Mouse (Mus musculus) megakaryocyte-erythroid progenitor cell, adult 5-6 weeks (primary cell): ENCODE results near the gene Ifi35. TPM values are rescaled to one million over a fixed set of nuclear protein-coding genes. Genes with fewer than 3 reads are reported as not detected.
A peak's percentile ranks its signal among the peaks of the same experiment; 100 is the strongest.
"Not testable (repeated sequence)": the region's sequence is repeated elsewhere in the genome, so short reads cannot be mapped to it uniquely, and the experiment has no call there.

Source experiments
- ATAC-seq: replicated peaks from 2 replicates; pipeline ENCODE4 v1.8.0; 2016; ENCODE audit warnings: mild to moderate bottlenecking, inconsistent platforms; ENCODE audit not compliant: severe bottlenecking, poor library complexity, low FRiP score, low TSS enrichment
- total RNA-seq, 2 experiments: library from RNA; stranded (forward) in 1 of 2; stranded (reverse) in 1 of 2; fragments of 200-1000, 215-1000 nt in 1 of 2; fragments of >200 nt in 1 of 2; fragmentation: Nextera tagmentation in 1 of 2; gene quantifications; 2 replicates each; pipeline ENCODE4 v1.2.3; 2014 to 2017

Gene Ifi35
- total RNA-seq (2014; fragmentation: Nextera tagmentation) (35.5 and 44.1 TPM in 2 replicates), total RNA-seq (2017) (31.7 and 33.5 TPM in 2 replicates)

DNA sequence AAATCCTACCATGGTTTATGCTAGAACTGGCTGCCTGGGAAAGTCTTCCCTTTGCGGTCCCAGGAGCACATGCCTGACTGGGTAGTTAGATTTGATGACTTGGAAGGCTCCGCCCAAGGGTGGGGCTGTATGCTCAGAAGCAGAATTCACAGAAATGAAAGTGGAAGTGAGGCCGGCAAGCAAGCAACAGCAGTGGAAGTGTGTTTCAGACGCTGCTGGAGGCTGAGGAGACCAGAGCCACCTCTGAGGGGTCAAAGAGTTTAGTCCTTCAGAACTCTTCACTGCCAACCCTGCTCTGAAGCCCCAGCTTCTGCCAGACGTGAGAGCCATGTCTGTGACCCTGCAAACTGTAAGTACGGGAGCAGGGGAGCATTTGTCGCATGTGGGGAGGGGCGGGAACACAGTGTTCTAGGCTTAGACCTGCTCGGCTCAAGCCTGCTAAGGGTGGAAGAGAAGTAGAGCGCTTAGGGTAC is at the start of gene Ifi35:
Gene Ifi35 (plus strand): TSS at position 134 of the 473 bp plus-strand sequence.
- peak; percentile 85 for ATAC-seq

GRCm38 (mm10) chr11:101415306-101415705 is 32.9 kb upstream of the Ifi35 start:
- no peak for ATAC-seq

DNA sequence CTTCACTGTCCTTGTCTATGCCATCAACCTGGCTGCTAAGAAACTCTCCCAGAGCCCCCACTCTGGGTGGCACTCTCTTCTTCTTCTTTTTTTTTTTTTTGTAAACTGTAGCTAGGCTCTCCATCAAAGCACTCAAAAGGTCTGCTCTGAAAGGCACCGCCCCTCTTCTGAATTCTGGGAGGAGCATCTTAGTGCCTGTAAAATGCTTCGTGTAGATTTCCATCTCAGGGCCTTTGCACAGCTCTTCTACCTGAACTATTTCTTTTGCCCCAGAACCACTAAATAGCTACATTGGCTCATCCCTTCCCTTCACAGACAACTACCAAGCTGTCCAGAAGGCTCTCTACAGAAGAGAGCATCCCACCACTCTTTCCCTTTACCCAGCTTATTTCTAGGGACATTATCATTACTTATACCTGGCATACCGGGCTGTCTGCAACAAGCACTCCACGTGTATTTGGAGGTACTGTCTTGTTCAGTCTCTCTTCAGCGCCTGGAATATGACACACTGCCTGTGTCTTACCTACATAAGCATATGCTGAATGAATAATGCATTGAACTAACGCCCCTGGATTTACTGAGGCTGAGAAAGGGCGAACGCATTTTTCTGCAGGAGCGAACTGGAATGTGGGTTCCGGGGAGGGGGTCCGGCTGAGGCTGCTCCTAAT is 31.6 kb upstream of the Ifi35 start:
- peak; percentile 71 for ATAC-seq

- ATAC-seq = peak; percentile 46
These were observed 30.9 kb upstream of the Ifi35 start, which contains the start of gene Aarsd1 for GRCm38 (mm10) chr11:101417101-101417855. TSS of gene Aarsd1 (minus strand) at chr11:101417615.

GRCm38 (mm10) chr11:101418991-101419390 is 29.2 kb upstream of the Ifi35 start:
- ATAC-seq = no peak

- ATAC-seq = no peak
These were observed 28.6 kb upstream of the Ifi35 start for GRCm38 (mm10) chr11:101419610-101420009.

DNA sequence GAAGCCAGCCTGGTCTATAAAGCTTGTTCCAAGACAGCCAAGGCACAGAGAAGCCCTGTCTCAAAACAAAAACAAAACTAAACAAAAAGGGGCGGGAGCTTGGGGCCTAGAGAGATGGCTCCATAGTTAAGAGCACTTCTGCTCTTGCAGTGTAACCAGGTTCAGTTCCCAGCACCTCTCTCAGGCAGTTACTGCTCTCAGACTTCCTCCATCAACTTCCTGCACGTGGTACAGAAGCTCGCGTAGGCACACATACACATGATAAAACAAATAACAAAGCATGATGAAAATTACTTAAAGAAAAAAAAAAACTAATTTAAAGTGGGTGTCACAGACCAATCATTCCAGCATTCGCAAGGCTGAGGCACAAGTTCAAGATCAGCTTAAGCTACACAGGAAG is 28.1 kb upstream of the Ifi35 start:
- no peak for ATAC-seq

- 0 out of 2 replicates have a peak, but pooled peaks have one; percentile 24 for ATAC-seq
These were observed 23.9 kb upstream of the Ifi35 start, which contains the start of gene Gm27029 for GRCm38 (mm10) chr11:101424105-101424851. TSS of gene Gm27029 (minus strand) at chr11:101424796.

GRCm38 (mm10) chr11:101424925-101425813 is 23.0 kb upstream of the Ifi35 start, which contains the start of the genes Rundc1 and Ptges3l:
TSS of gene Rundc1 (plus strand) at chr11:101425085.
TSS of gene Ptges3l (minus strand) at chr11:101425333.
- ATAC-seq = peak; percentile 91

- no peak for ATAC-seq
These were observed 22.0 kb upstream of the Ifi35 start for GRCm38 (mm10) chr11:101426165-101426564.

GRCm38 (mm10) chr11:101431327-101431726 is 16.9 kb upstream of the Ifi35 start:
- ATAC-seq = no peak

GRCm38 (mm10) chr11:101433396-101433795 is 14.8 kb upstream of the Ifi35 start:
- no peak for ATAC-seq

DNA sequence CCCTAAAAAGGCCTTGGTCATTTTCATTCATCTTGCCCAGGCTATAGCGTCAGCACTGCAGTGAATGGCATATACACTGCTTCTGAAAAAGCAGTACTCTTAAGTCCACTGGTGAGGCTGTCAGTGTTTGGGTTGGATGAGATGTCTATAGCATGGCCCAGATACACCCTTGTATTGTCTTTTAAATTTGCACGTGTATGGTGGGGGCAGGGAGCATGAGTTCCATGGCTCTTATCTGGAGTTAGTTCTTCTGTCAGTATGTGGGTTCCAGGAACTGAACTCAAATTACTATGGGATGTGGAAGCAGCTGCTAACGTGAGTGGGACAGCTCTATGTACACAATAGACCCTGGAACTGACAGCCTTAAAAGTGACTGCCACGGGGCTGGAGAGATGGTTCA is 12.4 kb upstream of the Ifi35 start:
- ATAC-seq = no peak

- ATAC-seq = no peak
These were observed 11.3 kb upstream of the Ifi35 start for GRCm38 (mm10) chr11:101436916-101437315.

DNA sequence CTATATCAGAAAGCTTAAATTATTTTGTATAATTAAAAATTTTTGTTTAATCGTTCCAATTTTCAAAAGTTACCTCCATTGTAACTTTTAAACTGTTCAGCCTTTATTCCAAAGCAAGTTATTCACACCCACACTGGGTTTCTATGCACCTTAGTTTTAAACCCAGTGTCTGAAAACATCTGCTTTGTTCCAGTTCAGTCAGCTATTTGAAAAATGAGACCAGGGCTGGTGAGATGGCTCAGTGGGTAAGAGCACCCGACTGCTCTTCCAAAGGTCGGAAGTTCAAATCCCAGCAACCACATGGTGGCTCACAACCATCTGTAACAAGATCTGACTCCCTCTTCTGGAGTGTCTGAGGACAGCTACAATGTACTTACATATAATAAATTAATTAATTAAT is 10.2 kb upstream of the Ifi35 start:
- not testable (repeated sequence) for ATAC-seq

DNA sequence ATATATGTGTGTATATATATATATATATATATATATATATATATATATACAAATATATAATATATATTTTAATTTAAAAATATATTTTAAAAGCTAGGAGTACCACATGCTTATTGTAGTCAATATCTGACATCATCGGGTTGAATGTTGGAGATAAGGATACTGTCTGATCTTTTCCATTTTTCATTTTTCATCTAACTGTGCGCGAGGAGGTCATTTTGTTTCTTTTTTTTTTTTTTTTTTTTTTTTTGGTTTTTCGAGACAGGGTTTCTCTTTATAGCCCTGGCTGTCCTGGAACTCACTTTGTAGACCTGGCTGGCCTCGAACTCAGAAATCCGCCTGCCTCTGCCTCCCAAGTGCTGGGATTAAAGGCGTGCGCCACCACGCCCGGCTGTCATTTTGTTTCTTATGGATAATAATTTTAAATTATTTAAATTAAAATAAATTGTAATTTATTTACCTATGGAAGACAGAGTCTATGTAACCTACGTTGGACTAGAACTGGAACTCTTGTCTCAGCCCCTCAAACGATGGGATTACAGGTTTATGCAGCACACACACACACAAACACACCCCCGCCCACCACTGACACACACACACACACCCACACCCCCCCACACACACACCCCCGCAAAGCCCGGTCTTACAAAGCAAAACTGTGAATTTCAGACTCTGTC is 6.6 kb upstream of the Ifi35 start:
- ATAC-seq = not testable (repeated sequence)

DNA sequence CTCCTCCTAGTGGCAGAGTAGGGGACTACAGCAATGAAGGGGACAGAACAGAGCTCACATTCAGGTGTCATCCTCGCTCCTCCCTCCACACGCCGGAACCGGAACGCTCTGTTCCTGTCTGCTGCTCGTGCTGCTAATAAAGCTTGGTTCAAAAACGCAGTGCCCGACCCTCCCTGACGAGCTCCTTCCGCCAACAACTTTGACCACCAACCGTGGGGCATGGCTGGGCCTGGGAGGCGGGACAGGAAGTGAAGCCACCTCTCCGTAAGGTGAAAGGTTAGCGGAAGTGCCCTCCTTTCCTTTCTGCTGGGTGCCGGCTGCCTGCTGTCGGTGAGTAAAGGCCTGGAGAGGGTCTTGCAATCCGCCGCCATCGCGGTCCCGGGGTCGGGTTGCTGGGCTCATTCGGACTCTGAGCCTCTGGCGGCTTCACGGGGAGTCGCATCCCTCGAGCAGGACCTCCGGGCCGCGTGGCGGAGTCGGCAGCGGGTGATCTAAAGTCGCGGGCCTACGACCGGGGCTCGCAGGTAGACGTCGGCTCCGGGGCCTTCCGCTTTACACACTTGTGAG is 6.0 kb upstream of the Ifi35 start, which contains the start of gene Rpl27:
Gene Rpl27 (plus strand): TSS at position 172 of the 567 bp plus-strand sequence.
- ATAC-seq = peak; percentile 97

- 0 out of 2 replicates have a peak, but pooled peaks have one; percentile 1 for ATAC-seq
These were observed 5.4 kb upstream of the Ifi35 start for GRCm38 (mm10) chr11:101442760-101443159.
